Mouse (Mus musculus) CH12.LX (cell line): ENCODE results near the gene St6galnac6.

Experiments used
- CTCF ChIP-seq, 2 experiments: IDR thresholded peaks in 1 of 2; conservative IDR thresholded peaks in 1 of 2; 2 replicates each; pipeline ENCODE4 v1.5.1; 2011 to 2012; ENCODE audit warnings: low read depth in 2 of 2, low read length in 2 of 2, improper control_type of control experiment in 1 of 2, inconsistent platforms in 1 of 2, mild to moderate bottlenecking in 1 of 2, moderate library complexity in 1 of 2
- IRF4 ChIP-seq: IDR thresholded peaks from 2 replicates; pipeline ENCODE4 v1.6.1; 2014; ENCODE audit warnings: low read depth, mild to moderate bottlenecking, inconsistent platforms, low read length, improper control_type of control experiment
- MAX ChIP-seq: IDR thresholded peaks from 2 replicates; pipeline ENCODE4 v1.6.1; 2011; ENCODE audit warnings: low read length, improper control_type of control experiment
- NELFE ChIP-seq: IDR thresholded peaks from 2 replicates; pipeline ENCODE4 v1.6.1; 2011; ENCODE audit warnings: low read depth, low read length, improper control_type of control experiment
- POLR2A ChIP-seq: IDR thresholded peaks from 2 replicates; pipeline ENCODE4 v1.6.1; 2011; ENCODE audit warnings: low read depth, mild to moderate bottlenecking, improper control_type of control experiment, low read length

DNA sequence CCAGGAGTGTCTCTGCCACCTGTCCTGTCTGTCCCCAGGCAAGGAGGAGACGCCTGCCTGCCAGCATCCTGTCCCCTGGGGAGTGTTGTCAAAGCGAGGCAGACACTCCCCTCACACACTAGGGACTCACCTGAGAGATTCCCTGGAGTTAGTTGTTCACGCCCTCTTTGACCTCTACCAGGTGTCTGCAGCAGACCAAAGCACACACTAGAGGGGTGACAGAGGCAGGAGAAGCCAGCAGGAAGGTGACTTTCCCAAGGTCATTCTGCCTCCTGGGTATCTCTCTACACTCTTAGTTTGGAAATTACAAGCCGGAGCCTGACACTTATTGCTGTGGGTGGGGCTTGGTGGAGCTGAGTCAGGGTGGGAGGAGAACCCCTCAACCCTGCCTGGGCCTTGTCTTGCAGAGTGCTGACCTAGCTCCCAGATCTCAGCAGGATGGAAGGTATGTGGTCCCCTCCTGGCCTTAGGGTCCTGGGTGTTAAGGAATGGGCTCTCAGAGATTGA lies 28.6 kb downstream of the St6galnac6 start:
- TF ChIP-seq MAX, result no peak
- TF ChIP-seq CTCF (conservative IDR thresholded peaks at IDR 0.05 in 1 of 2, IDR thresholded peaks at IDR 0.05 in 1 of 2; ENCODE audit: low read depth in 2 of 2, low read length in 2 of 2), result no peak
- no peak for TF ChIP-seq POLR2A
- no peak for TF ChIP-seq NELFE
- TF ChIP-seq IRF4, result no peak
